Mouse (Mus musculus): ENCODE results near the gene Slc25a20. TPM values are rescaled to one million over a fixed set of nuclear protein-coding genes. Genes with fewer than 3 reads are reported as not detected.

The Slc25a20 gene
- polyA plus RNA-seq (2015; fragmentation: Nextera tagmentation; extraction: Ambion mirVana) = 41.8 and 42.2 TPM in 2 replicates

DNA sequence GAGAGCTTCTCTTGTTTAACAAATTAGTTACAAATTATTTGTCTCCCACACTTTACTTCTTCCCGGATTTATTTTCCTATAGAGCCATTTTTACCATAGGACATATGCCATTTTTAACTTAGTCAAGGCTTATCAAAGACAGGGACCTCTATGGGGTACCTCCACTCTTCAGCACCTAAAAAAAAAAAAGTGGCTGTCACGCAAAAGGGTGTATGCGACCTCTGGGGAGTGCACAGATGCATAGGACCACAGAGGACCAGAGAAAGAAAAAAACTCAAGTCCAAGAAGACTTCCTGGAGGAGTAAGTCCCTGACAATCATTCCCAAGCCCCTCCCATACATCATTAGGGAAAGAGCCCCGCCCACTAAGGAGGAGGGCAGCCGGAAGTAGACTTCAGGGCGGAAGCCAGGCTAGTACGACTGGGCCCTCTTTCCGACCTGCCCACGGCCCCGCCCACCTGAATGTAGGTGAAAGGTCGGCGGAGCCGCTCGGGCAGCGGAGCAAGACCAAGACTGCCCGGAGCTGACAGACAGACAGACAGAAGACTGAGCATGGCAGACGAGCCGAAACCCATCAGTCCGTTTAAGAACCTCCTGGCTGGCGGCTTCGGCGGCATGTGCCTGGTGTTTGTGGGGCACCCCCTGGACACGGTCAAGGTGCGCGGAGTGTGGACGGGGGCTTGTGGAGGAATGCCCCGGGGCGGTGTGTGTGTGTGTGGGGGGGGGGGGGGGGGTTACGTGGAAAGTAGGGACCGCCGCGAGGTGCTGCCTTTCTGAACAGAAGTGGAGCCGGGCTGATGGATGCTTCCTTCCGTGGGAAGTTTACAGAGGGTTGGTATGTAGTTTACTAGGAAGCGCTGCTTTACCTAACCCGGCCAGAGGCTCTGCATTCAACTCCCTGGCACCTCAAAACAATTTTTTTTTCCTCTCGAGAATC is at the start of gene Slc25a20:
Gene Slc25a20, plus strand, starts transcription at position 412 of the 936 bp plus-strand sequence.

DNA sequence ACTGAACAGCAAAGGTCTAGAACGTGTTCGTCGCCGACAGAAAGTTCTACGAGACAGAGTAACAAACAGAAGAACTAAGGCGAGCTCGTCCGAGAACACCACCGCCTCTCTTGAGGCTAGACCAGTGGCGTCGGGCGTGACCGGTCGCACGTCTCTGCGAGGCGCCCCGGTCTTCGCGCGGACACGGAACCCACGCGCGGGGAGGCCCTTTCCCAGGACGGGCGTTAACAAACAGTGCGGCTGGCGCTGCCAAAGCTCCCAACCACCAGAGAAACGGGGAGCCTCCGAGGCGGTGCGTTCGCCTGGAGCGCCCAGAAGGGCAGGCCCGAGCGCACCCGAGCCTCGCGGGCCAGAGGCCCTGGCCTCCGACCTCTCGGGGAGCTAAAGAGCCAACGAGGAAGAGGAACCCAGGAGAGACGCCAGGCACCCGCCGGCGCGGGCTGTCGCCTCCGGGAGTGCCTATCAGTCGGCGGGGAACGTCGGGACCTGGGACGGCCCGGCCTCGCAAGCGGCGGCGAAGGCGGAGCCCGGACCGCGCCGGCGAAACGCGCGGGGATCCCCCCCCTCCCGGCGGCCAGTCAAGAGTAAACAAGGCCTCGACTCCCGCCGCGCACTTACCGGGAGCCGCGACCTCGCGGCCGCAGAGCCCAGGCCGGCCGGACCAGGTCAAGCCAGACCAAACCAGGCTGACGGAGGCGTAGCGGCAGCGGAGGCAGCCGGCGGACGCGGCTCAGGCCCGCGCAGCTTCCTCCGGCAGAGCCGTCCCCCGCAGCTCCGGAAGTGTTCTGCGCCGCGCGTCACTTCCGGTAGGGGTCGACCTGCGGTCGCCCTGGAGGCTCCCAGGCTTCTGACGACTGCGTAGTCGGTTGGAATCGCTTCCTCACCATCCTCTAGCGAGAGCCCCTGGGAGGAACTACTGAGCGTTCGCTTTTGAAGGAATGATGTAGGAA is 13.0 kb upstream of the Slc25a20 start, which contains the start of gene Arih2:
Gene Arih2, minus strand, starts transcription at position 776 of the 950 bp plus-strand sequence.

DNA sequence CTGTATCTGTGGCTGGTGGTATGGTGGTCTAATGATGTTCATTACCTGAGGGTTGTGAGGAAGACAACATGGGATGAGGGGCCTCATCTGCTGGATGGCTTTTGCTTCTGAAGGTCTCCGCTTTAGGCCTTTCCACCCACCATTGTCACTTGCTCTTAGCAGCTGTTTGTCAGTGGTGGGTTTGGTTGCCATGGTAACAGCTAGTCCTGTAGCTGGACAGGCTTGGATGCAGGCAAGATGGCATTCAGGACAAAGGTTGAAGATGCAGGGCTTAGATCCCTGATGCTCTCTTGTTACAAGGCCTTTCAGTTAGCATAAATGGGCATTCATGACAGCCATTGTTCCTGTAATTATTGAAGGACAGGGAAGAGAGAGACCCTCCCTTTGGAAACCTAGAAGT is 27.2 kb downstream of the Slc25a20 start, which contains the start of gene Prkar2a:
Gene Prkar2a, plus strand, starts transcription at position 209 of the 400 bp plus-strand sequence.

Small RNA genes within 50 kb of the gene (microRNA-seq; reads per million reads assigned to microRNA genes)
- not detected for gene Gm26298

Other genes starting within 250 kb of the Slc25a20 start
- 0.29 and 0.34 TPM in 2 replicates for gene Ccdc36, start 233.6 kb upstream of the Slc25a20 start, polyA plus RNA-seq (2015; fragmentation: Nextera tagmentation; extraction: Ambion mirVana)
- gene BC048562, start 225.6 kb upstream of the Slc25a20 start, polyA plus RNA-seq (2015; fragmentation: Nextera tagmentation; extraction: Ambion mirVana) = not detected in 2 replicates
- gene Ccdc71, start 201.6 kb upstream of the Slc25a20 start, polyA plus RNA-seq (2015; fragmentation: Nextera tagmentation; extraction: Ambion mirVana) = 34.8 and 36.1 TPM in 2 replicates
- 33.7 and 35.9 TPM in 2 replicates for gene Klhdc8b, start 200.5 kb upstream of the Slc25a20 start, polyA plus RNA-seq (2015; fragmentation: Nextera tagmentation; extraction: Ambion mirVana)
- 44.4 and 47.7 TPM in 2 replicates for gene Lamb2, start 182.4 kb upstream of the Slc25a20 start, polyA plus RNA-seq (2015; fragmentation: Nextera tagmentation; extraction: Ambion mirVana)
- 32.0 and 32.9 TPM in 2 replicates for gene Usp19, start 171.5 kb upstream of the Slc25a20 start, polyA plus RNA-seq (2015; fragmentation: Nextera tagmentation; extraction: Ambion mirVana)
- 67.1 and 72.1 TPM in 2 replicates for gene Qars, start 154.4 kb upstream of the Slc25a20 start, polyA plus RNA-seq (2015; fragmentation: Nextera tagmentation; extraction: Ambion mirVana)
- gene Qrich1, start 145.3 kb upstream of the Slc25a20 start, polyA plus RNA-seq (2015; fragmentation: Nextera tagmentation; extraction: Ambion mirVana) = 61.3 and 67.2 TPM in 2 replicates
- 69.2 and 70.6 TPM in 2 replicates for gene Impdh2, start 101.8 kb upstream of the Slc25a20 start, polyA plus RNA-seq (2015; fragmentation: Nextera tagmentation; extraction: Ambion mirVana)
- 36.5 and 41.8 TPM in 2 replicates for gene Ndufaf3, start 94.7 kb upstream of the Slc25a20 start, polyA plus RNA-seq (2015; fragmentation: Nextera tagmentation; extraction: Ambion mirVana)
- gene Dalrd3, start 92.2 kb upstream of the Slc25a20 start, polyA plus RNA-seq (2015; fragmentation: Nextera tagmentation; extraction: Ambion mirVana) = 38.5 and 41.8 TPM in 2 replicates
- gene Wdr6, start 83.3 kb upstream of the Slc25a20 start, polyA plus RNA-seq (2015; fragmentation: Nextera tagmentation; extraction: Ambion mirVana) = 29.2 and 32.3 TPM in 2 replicates
- 7.3 and 9.2 TPM in 2 replicates for gene P4htm, start 64.4 kb upstream of the Slc25a20 start, polyA plus RNA-seq (2015; fragmentation: Nextera tagmentation; extraction: Ambion mirVana)
- gene Arih2, start 12.7 kb upstream of the Slc25a20 start, polyA plus RNA-seq (2015; fragmentation: Nextera tagmentation; extraction: Ambion mirVana) = 29.9 and 32.6 TPM in 2 replicates
- 21.9 and 24.5 TPM in 2 replicates for gene Prkar2a, start 27.2 kb downstream of the Slc25a20 start, polyA plus RNA-seq (2015; fragmentation: Nextera tagmentation; extraction: Ambion mirVana)
- 18.0 and 24.5 TPM in 2 replicates for gene Ip6k2, start 121.7 kb downstream of the Slc25a20 start, polyA plus RNA-seq (2015; fragmentation: Nextera tagmentation; extraction: Ambion mirVana)
- 6.2 and 10.4 TPM in 2 replicates for gene Nckipsd, start 146.3 kb downstream of the Slc25a20 start, polyA plus RNA-seq (2015; fragmentation: Nextera tagmentation; extraction: Ambion mirVana)
- 0.08 and 0.42 TPM in 2 replicates for gene Celsr3, start 164.2 kb downstream of the Slc25a20 start, polyA plus RNA-seq (2015; fragmentation: Nextera tagmentation; extraction: Ambion mirVana)
- gene Slc26a6, start 191.2 kb downstream of the Slc25a20 start, polyA plus RNA-seq (2015; fragmentation: Nextera tagmentation; extraction: Ambion mirVana) = 5.2 and 5.4 TPM in 2 replicates